Mouse (Mus musculus) megakaryocyte, embryonic 14.5 days (primary cell): ENCODE measurements at regions not wholly inside any gene's neighbourhood (a gene's known extent, or its start where the extent isn't known, plus 50 kb on each side); places are given as distances from the start of the nearest gene placed in this dataset.

Source experiments
- FLI1 ChIP-seq: IDR thresholded peaks from 2 replicates; pipeline ENCODE4 v1.6.1; 2012; ENCODE audit warnings: low read length, inconsistent platforms, mixed read lengths
- GATA1 ChIP-seq: IDR thresholded peaks from 3 replicates; pipeline ENCODE4 v1.6.1; 2012; ENCODE audit warnings: mixed read lengths, low read length, inconsistent platforms, borderline replicate concordance

DNA sequence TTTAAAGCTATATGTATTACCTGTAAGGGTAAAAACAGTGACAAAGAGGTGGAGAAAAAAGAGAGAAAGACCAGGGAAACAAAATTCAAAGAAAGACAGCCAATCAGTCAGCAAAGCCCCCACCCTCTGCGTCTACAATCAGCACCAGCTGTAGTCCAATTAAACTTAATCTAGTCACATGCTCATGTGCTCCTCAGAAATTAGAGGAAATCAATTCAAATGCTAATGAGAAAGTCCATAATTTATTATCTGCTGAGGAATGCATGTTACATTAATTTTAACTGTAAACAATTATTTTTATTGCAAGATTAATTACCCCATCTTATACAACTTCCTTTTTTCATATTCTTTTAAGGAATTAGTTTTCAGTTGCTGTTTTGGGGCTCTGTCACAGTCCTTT, 216.4 kb upstream of the Hnrnpa3 start:
- no peak for TF ChIP-seq GATA1
- no peak for TF ChIP-seq FLI1
